Mouse (Mus musculus): ENCODE measurements around the gene Tmem132d.
"Not testable (repeated sequence)": the region's sequence is repeated elsewhere in the genome, so short reads cannot be mapped to it uniquely, and the experiment has no call there.

Tmem132d gene

GRCm38 (mm10) chr5:127756011-127756410, 676.9 kb downstream of the Tmem132d start:
- peak in 1 of 2 experiments; percentile 4 for DNase-seq

- no peak for DNase-seq
These were observed 677.3 kb downstream of the Tmem132d start for GRCm38 (mm10) chr5:127755594-127755993.

- DNase-seq, result no peak
These were observed 681.5 kb downstream of the Tmem132d start for GRCm38 (mm10) chr5:127751262-127751975.

GRCm38 (mm10) chr5:127749540-127749939, 683.3 kb downstream of the Tmem132d start:
- not testable (repeated sequence) for DNase-seq

- peak; percentile 30 to 51 for DNase-seq
These were observed 691.5 kb downstream of the Tmem132d start for GRCm38 (mm10) chr5:127741331-127741730.
